Mouse (Mus musculus): ENCODE results near the gene Sos2.
"Not testable (repeated sequence)": the region's sequence is repeated elsewhere in the genome, so short reads cannot be mapped to it uniquely, and the experiment has no call there.

The Sos2 gene

GRCm38 (mm10) chr12:69569926-69570325 lies 111.7 kb downstream of the Sos2 start:
- DNase-seq (ENCODE audit: low spot score): no peak

DNA sequence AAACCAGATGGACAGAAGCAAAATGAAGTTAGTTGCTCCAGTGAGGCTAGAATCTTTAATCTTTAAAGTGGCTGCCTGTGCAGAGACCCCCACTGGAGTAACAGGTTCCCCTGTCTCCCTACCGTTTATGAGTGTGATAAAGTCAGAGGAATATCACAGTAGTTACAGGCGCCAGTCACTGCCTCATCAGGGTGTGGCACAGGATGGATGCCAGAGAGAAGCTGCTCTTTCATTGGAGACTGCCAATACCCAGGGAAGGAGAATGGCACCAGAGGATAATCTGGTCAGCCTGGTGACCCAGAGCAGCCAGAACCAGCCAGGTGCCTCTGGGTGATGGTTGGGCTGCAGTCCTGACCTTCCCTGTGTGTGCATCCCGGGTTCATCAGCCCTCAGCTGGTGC lies 113.4 kb downstream of the Sos2 start:
- DNase-seq (ENCODE audit: low spot score): no peak

DNA sequence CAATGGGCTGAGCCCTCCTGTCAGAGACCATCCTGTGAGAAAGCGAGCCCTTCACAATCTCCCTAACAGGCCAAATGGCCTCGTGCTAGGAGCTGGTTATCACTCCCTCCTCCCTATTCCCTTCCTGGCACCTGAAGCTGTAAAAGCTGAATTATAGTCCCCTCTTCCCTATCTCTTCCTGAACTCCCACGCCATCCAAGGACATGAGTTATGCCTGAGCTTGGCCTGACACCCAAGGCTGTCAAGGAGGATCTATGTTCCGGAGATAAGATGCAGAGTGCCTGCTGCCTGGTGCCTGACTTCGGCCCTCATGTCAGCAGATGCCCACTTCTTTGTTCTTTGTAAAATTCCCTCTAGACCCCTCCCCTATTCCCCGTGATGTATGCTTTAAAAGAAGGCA lies 120.6 kb downstream of the Sos2 start:
- not testable (repeated sequence) for DNase-seq (ENCODE audit: low spot score)

DNA sequence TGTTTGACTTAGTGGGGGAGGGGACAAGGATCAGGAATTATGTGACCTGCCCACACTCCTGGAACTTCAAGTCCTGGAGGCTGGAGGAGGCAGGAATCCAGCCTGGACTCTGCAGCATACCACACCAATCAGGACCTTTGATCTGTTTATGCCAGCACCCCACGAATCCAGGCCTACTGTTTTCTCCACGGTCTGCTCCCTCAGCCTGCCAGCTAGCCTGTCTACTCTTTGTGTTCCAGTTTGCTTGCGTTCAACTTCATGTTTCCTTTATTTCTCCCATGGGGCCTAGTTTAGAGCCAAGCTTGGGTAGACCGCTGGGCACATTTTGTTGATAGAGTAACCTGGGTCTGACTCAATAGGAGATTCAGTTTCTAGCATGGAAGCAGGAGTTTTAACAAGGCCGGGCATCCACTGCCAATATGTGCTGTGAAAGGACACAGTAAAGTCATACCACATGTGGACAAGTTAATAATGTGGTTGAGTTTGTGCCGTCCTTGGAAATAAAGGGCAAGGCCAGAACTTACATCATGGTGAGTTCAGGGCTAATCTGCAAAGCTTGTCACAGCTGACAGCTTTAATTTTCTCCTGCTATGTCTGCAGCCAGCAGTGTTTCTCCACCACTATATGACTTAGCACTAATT lies 125.3 kb downstream of the Sos2 start:
- peak; percentile 71 for DNase-seq (ENCODE audit: low spot score)

DNA sequence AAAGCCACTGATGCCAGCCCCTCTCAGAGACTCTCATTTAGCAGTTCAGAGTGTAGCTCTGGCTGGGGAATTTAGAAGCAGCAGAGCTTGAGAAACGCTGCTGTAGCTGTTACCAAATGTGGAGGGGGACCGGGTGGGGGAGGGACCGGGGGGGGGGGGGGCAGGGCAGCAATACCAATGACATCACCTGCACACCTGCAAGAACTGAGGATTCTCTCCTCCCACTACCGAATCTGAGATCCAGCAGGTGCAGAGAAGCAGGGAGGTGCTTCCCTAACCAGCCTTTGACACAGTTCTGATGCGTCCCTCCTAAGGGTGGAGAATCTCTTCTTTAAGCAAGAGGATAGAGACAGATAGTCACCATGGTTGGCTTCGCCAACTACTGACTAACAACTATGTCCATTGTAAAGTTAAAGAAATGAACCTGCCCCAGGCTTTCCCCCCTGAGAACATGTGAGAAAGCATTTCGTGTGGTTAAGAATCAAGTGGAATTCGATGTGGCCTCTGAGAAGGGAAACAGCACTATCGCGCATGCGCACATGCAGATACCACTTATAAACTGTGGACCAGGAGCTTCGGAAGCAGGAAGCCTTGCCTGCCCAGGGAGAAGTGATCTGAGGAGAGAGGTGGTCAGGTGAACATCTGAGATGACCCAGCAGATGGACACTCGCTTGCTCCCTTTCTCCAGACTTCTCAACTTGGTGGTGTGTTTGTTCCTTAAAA lies 136.0 kb downstream of the Sos2 start:
- no peak for DNase-seq (ENCODE audit: low spot score)

DNA sequence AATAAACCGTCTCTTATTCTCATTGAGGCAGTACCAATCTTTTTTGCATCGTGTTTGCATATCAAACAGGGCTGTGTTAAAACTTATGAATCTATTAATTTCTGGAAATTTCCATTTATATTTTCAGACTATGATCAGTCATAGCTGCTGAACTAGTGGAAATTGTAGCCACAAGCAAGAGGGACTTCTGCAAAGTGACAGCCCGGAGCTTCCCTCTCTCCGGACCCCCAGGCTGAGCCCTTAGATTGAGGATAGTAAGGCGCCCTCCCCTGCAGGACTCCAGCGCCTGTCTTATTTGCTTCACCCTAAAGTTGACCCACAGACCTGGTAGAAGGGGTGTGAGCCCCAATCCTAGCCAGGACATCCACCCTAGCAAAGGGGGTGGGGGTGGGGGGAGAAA lies 136.7 kb downstream of the Sos2 start:
- DNase-seq (ENCODE audit: low spot score): no peak

GRCm38 (mm10) chr12:69544562-69544961 lies 137.1 kb downstream of the Sos2 start:
- DNase-seq (ENCODE audit: low spot score): no peak

GRCm38 (mm10) chr12:69542376-69542775 lies 139.3 kb downstream of the Sos2 start:
- no peak for DNase-seq (ENCODE audit: low spot score)

- DNase-seq (ENCODE audit: low spot score): no peak
Measured at GRCm38 (mm10) chr12:69541663-69542062, 140.0 kb downstream of the Sos2 start.

GRCm38 (mm10) chr12:69539353-69539752 lies 142.3 kb downstream of the Sos2 start:
- DNase-seq (ENCODE audit: low spot score): no peak

DNA sequence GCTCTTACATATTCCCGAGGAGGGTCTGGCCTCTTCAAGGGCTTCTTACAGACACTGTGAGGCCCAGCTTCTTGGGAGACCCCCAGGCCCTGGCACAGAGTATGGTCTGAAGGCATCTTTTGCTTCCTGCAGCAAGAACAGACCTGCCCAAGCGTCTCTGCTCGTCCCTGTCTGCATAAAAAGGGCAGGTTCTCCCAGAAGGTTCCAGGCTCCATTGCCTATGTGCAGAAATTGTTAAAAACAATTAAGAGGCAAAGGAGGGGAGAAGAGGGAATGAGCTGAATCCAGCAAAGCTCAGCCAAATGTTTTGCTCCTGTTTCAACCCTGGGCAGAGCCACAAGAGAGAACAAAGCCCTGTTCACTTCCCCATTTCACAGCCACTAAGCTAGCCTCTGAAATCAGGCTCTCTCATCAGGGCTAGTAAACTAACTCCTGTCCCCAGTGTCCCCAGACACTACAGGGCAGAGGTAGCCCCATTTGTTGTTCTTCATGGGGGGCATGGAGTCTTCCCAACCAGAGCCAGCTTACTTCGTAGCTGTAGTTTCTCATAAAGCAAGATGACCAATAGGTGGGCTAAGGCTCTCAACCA lies 143.2 kb downstream of the Sos2 start:
- DNase-seq (ENCODE audit: low spot score): no peak

- DNase-seq (ENCODE audit: low spot score): peak; percentile 52
Measured at GRCm38 (mm10) chr12:69537675-69538361, 143.8 kb downstream of the Sos2 start.

- no peak for DNase-seq (ENCODE audit: low spot score)
Measured at GRCm38 (mm10) chr12:69537243-69537674, 144.4 kb downstream of the Sos2 start.

GRCm38 (mm10) chr12:69536616-69537242 lies 144.9 kb downstream of the Sos2 start:
- DNase-seq (ENCODE audit: low spot score): no peak
